Mouse (Mus musculus) T-helper 17 cell (primary cell): Measurements from ENCODE around the gene Tmem255a.

Experiments used
- in situ Hi-C, 2 experiments: fragments of 300-600 bp; cut with MboI, MseI; formaldehyde crosslinking; loops; 1 replicate in 1 of 2; 2 replicates in 1 of 2; pipeline ENCODE4 v1.15.1; 2025; ENCODE audit warnings: high pct_unique_total_duplicates in 2 of 2

Gene Tmem255a

DNA sequence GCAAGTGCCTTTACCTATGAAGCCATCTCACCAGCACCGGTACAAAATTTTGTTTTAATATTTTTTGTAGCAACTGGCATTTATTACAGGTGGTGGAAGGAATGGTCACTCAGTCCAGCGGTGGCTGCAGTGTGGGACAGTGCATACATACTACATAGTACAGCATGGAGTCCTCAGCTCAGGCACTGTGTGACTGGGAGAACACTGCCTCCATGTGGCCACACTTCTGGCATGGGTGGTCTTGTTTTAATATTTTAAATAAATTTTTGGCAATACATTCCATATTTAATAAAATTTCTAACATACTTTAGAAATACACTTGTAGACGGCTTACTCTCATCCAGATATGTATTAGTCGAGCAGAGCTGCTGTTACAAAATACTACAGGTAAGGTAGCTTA lies 85.6 kb downstream of the Tmem255a start:
- in situ Hi-C loops: no loop called here

DNA sequence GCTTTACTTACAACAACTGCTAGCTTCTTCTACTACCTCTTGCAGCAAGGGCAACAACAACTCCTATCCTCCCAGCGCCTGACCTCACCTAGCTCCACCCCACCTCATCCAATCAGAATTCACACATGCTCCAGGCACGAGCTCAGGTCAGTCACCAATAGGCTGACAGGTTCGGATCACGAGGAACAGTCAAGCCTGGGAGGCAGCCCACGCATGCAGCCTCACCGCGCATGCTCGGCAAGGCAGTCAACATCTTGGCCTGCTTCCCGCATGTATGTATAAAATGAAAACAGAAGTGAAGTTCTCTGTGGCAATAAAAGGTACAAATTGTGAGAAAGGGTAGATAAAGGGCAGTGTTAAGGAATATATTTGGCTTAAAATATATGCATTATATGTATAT lies 86.2 kb downstream of the Tmem255a start:
- in situ Hi-C loops: no loop called here

DNA sequence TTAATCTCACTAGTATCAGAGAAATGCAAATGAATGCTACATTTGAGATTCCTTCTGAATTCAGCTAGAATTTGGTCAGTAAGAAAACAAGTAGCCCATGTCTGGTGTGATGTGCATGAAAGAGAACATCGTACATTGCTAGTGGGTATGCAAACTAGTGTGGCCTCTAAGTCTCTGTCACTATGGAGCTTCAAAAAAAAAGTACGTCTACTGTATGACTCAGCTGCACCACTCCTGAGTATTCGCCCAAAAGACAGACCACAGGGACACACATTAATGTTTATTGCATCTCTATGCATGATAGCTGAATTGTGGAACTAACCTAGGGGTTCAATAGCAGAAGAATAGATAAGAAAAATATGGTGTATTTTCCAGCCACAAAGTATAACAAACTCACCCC lies 86.9 kb downstream of the Tmem255a start:
- in situ Hi-C loops: no loop called here

DNA sequence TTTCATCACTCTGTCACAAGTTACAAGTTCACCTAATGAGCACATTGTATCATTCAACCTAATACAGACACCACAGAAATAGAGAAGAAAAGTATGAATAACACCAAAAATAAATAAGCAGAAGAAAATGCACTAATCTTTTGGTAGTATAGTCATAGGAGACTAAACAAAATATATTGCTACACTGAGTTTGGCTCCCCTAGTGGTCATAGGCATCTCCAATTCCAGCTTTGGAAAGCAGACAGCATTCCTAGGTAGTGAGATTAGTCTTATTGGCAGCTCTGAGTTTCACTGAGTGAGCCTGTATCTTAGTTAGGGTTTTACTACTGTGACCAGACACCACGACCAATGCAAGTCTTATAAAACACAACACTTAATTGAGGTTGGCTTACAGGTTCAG lies 93.1 kb downstream of the Tmem255a start:
- in situ Hi-C loops: no loop called here
